Mouse (Mus musculus): Measurements from ENCODE around the gene Fgfr1op2. TPM values are rescaled to one million over a fixed set of nuclear protein-coding genes. Genes with fewer than 3 reads are reported as not detected.

The Fgfr1op2 gene
- polyA plus RNA-seq, 1 experiment from 2014 or later, result 55.8 TPM

Other genes starting within 250 kb of the Fgfr1op2 start
- 4.2 and 5.1 TPM in 2 replicates for gene Itpr2, start 75.0 kb upstream of the Fgfr1op2 start, polyA plus RNA-seq (2015; fragmentation: Nextera tagmentation; extraction: Ambion mirVana)
- gene Ints13, start 632 bp downstream of the Fgfr1op2 start, polyA plus RNA-seq (2015; fragmentation: Nextera tagmentation; extraction: Ambion mirVana), result 67.1 and 68.0 TPM in 2 replicates
- gene Med21, start 65.3 kb downstream of the Fgfr1op2 start, polyA plus RNA-seq (2015; fragmentation: Nextera tagmentation; extraction: Ambion mirVana), result 107 and 114 TPM in 2 replicates
- gene Tm7sf3, start 65.6 kb downstream of the Fgfr1op2 start, polyA plus RNA-seq (2015; fragmentation: Nextera tagmentation; extraction: Ambion mirVana), result 31.9 and 32.7 TPM in 2 replicates
- gene Stk38l, start 147.8 kb downstream of the Fgfr1op2 start, polyA plus RNA-seq (2015; fragmentation: Nextera tagmentation; extraction: Ambion mirVana), result 13.8 and 15.7 TPM in 2 replicates
- 2.6 and 2.7 TPM in 2 replicates for gene Arntl2, start 218.9 kb downstream of the Fgfr1op2 start, polyA plus RNA-seq (2015; fragmentation: Nextera tagmentation; extraction: Ambion mirVana)

Data from forebrain, embryonic 15.5 days (tissue).